Mouse (Mus musculus): ENCODE results near the gene Acss1.

GRCm38 (mm10) chr2:150569847-150570590, 98.3 kb downstream of the Acss1 start, which contains the start of gene Cst7:
- TF ChIP-seq TAL1 (IDR thresholded peaks at IDR 0.05; ENCODE audit: low read length) (no peak), GATA1 (IDR thresholded peaks at IDR 0.05; ENCODE audit: low read length) (no peak)
